Comparison of ENCODE assay signal across 15 mouse cellular contexts in genomic region chr12:13184873-13185361, GRCm38 (mm10).
DNase-seq lines count a peak whose midpoint lies in the region; ATAC-seq and TF ChIP-seq lines count a peak whose summit lies in the region.
"Had no signal": no experiment of that assay in that cellular context is flagged by ENCODE, and none has a peak within 500 bp of the region (broad histone marks: within the 10 kb centered on the region; RNA-seq: fewer than 3 reads in every experiment).

No protein-coding gene starts in this region.

- H3K27me3 ChIP-seq in hindbrain, embryonic 10.5 days (ENCODE audit: insufficient read depth, poor library complexity, severe bottlenecking), result no peaks in the 10 kb centered on the region
- H3K27me3 ChIP-seq in hindbrain, embryonic 13.5 days, result no peaks in the 10 kb centered on the region
- no peaks in the 10 kb centered on the region for H3K27me3 ChIP-seq in lung, embryonic 14.5 days (ENCODE audit: insufficient read depth, low read length)
- peaks cover 10% of the 10 kb centered on the region; the same call in 1 of the 2 replicates for H3K27me3 ChIP-seq in limb, embryonic 12.5 days
- no peaks in the 10 kb centered on the region for H3K27me3 ChIP-seq in forebrain, embryonic 14.5 days (replicated peaks; ENCODE audit: control insufficient read depth, insufficient read depth, low read length)

- H3K4me2 ChIP-seq in hindbrain, embryonic 13.5 days, result no peak overlapping the region
- H3K4me2 ChIP-seq in lung, embryonic 14.5 days, result no peak overlapping the region
- peak overlapping the region; percentile 7; the same call in 1 of the 2 replicates for H3K4me2 ChIP-seq in limb, embryonic 12.5 days
- H3K4me2 ChIP-seq in forebrain, embryonic 14.5 days (ENCODE audit: low read length), result no peak overlapping the region

- peaks cover 48% of the 10 kb centered on the region for H3K4me1 ChIP-seq in hindbrain, embryonic 10.5 days (replicated peaks)
- H3K4me1 ChIP-seq in hindbrain, embryonic 13.5 days (replicated peaks), result peaks cover 30% of the 10 kb centered on the region
- H3K4me1 ChIP-seq in lung, embryonic 14.5 days (ENCODE audit: insufficient read depth), result peaks cover 13% of the 10 kb centered on the region; the same call in 1 of the 2 replicates
- H3K4me1 ChIP-seq in limb, embryonic 12.5 days (replicated peaks), result peaks cover 59% of the 10 kb centered on the region
- H3K4me1 ChIP-seq in forebrain, embryonic 14.5 days (ENCODE audit: control insufficient read depth, insufficient read depth, low read length), result no peaks in the 10 kb centered on the region; the same call in 1 of the 2 replicates

- TF ChIP-seq CTCF in lung, embryonic 14.5 days (IDR thresholded peaks at IDR 0.05; ENCODE audit: low read depth), result no peak

- no peak overlapping the region for H3K4me3 ChIP-seq in hindbrain, embryonic 10.5 days
- no peak overlapping the region for H3K4me3 ChIP-seq in hindbrain, embryonic 13.5 days
- no peak overlapping the region for H3K4me3 ChIP-seq in lung, embryonic 14.5 days (ENCODE audit: low read depth, low read length)
- H3K4me3 ChIP-seq in limb, embryonic 12.5 days (replicated peaks), result no peak overlapping the region
- H3K4me3 ChIP-seq in forebrain, embryonic 14.5 days (ENCODE audit: low read depth, low read length), result no peak overlapping the region
- H3K4me3 ChIP-seq: megakaryocyte, embryonic 14.5 days had no signal

- H3K27ac ChIP-seq in hindbrain, embryonic 10.5 days, result peak overlapping the region; percentile 3; the same call in 1 of the 2 replicates
- no peak overlapping the region; the same call in 1 of the 2 replicates for H3K27ac ChIP-seq in hindbrain, embryonic 13.5 days
- H3K27ac ChIP-seq in lung, embryonic 14.5 days (ENCODE audit: low read depth), result no peak overlapping the region; the same call in 1 of the 2 replicates
- H3K27ac ChIP-seq in limb, embryonic 12.5 days, result peak overlapping the region; percentile 83
- H3K27ac ChIP-seq in forebrain, embryonic 14.5 days (ENCODE audit: low read depth, low read length), result no peak overlapping the region

- WGBS in hindbrain, embryonic 10.5 days, result 71% methylated on average over 11 of the region's 11 CpGs
- 48% methylated on average over 11 of the region's 11 CpGs for WGBS in hindbrain, embryonic 13.5 days
- 39% methylated on average over 11 of the region's 11 CpGs for WGBS in lung, embryonic 14.5 days
- WGBS in limb, embryonic 12.5 days, result 11% methylated on average over 11 of the region's 11 CpGs
- WGBS in forebrain, embryonic 14.5 days, result 48% methylated on average over 11 of the region's 11 CpGs

- no peak for DNase-seq in hindbrain, embryonic 10.5 days (ENCODE audit: low spot score)
- peak; percentile 17 for DNase-seq in lung, embryonic 14.5 days
- no peak for DNase-seq in lung, postnatal 25 days (ENCODE audit: low spot score)
- DNase-seq in embryo, embryonic 10.5 days (ENCODE audit: low spot score), result peak; percentile 71
- no peak for DNase-seq in ovary, postnatal 10 days (ENCODE audit: low spot score)
- DNase-seq in forebrain, embryonic 14.5 days (ENCODE audit: low spot score), result no peak
- DNase-seq: adrenal gland, postnatal 25 days; cerebellum, postnatal 36 days; kidney, adult 2 months; liver, postnatal 0 days; thymus, adult 2 months had no signal

- H3K36me3 ChIP-seq in hindbrain, embryonic 10.5 days, result no peaks in the 10 kb centered on the region
- no peaks in the 10 kb centered on the region for H3K36me3 ChIP-seq in hindbrain, embryonic 13.5 days
- no peaks in the 10 kb centered on the region for H3K36me3 ChIP-seq in lung, embryonic 14.5 days (ENCODE audit: insufficient read depth)
- no peaks in the 10 kb centered on the region for H3K36me3 ChIP-seq in limb, embryonic 12.5 days
- H3K36me3 ChIP-seq in forebrain, embryonic 14.5 days (ENCODE audit: control insufficient read depth, insufficient read depth, low read length), result no peaks in the 10 kb centered on the region
- H3K36me3 ChIP-seq: G1E had no signal

- no peak overlapping the region for H3K9ac ChIP-seq in hindbrain, embryonic 13.5 days
- H3K9ac ChIP-seq in lung, embryonic 14.5 days, result no peak overlapping the region
- no peak overlapping the region for H3K9ac ChIP-seq in limb, embryonic 12.5 days (replicated peaks)
- H3K9ac ChIP-seq in forebrain, embryonic 14.5 days (ENCODE audit: low read length), result no peak overlapping the region
- H3K9ac ChIP-seq: liver, postnatal 0 days had no signal

- no peak for ATAC-seq in hindbrain, embryonic 13.5 days (ENCODE audit: low FRiP score)
- ATAC-seq in lung, embryonic 14.5 days (ENCODE audit: insufficient read depth), result no peak
- peak; percentile 87 for ATAC-seq in limb, embryonic 12.5 days (ENCODE audit: insufficient number of reproducible peaks, insufficient read depth, low FRiP score, low TSS enrichment, low read depth)
- ATAC-seq in forebrain, embryonic 14.5 days, result no peak
- ATAC-seq: liver, postnatal 0 days had no signal

- H3K9me3 ChIP-seq in hindbrain, embryonic 10.5 days, result no peaks in the 10 kb centered on the region
- no peaks in the 10 kb centered on the region for H3K9me3 ChIP-seq in hindbrain, embryonic 13.5 days
- no peaks in the 10 kb centered on the region for H3K9me3 ChIP-seq in lung, embryonic 14.5 days (ENCODE audit: low read depth, low read length)
- no peaks in the 10 kb centered on the region for H3K9me3 ChIP-seq in limb, embryonic 12.5 days
- H3K9me3 ChIP-seq in forebrain, embryonic 14.5 days (replicated peaks; ENCODE audit: control insufficient read depth, low read length), result no peaks in the 10 kb centered on the region
- H3K9me3 ChIP-seq: G1E; megakaryocyte, embryonic 14.5 days had no signal

Comparison
In these comparisons a context has a peak if more than half of its experiments do, and no peak if none do; other contexts are left out.
1. DNase-seq: peak in lung, embryonic 14.5 days (single experiment) and embryo, embryonic 10.5 days (single experiment); none in hindbrain, embryonic 10.5 days (single experiment), lung, postnatal 25 days (single experiment), ovary, postnatal 10 days (single experiment) and forebrain, embryonic 14.5 days (single experiment).
2. H3K27ac ChIP-seq: peak in hindbrain, embryonic 10.5 days (single experiment) and limb, embryonic 12.5 days (single experiment); none in hindbrain, embryonic 13.5 days (single experiment), lung, embryonic 14.5 days (single experiment) and forebrain, embryonic 14.5 days (single experiment).